Mouse (Mus musculus) ES-E14 (cell line): ENCODE data around the gene Bglap.

Experiments used
- MAFK ChIP-seq: IDR thresholded peaks from 2 replicates; pipeline ENCODE4 v1.6.1; 2014; ENCODE audit warnings: mild to moderate bottlenecking, low read depth, low read length, inconsistent platforms; ENCODE audit not compliant: insufficient read depth
- ZC3H11A ChIP-seq: IDR thresholded peaks from 2 replicates; pipeline ENCODE4 v1.6.1; 2012; ENCODE audit warnings: low read depth, mild to moderate bottlenecking, inconsistent platforms, low read length, borderline replicate concordance

DNA sequence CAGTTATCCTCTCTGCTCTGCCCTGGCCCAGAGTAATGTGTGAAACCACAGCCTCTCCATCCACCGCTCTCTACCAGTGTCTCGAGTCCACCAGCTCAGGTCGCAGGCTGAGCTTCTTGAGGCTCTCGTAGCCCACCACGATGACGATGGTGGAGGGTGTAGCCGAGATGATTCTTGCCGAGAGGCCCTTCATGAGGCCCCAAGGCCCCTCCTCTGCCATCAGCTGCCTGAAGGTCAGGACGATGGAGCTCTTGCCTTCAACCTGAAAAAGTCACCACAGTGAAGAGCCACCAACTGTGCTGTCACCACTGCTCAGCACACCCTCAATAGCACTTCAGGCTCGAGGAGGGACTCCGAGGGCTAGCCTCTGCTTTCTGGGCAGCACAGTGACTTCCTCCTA is 28.4 kb upstream of the Bglap start:
- TF ChIP-seq ZC3H11A (no peak), MAFK (no peak)
